Mouse (Mus musculus) spleen, embryonic (tissue): ENCODE measurements around the gene Ttyh3.

Experiments
- CTCF ChIA-PET: fragments of 350-600 bp; sonication (Branson Sonifier 250); formaldehyde crosslinking; loops from one replicate; lab custom pipeline; 2022; lab: Charles Lee

Ttyh3 gene

GRCm38 (mm10) chr5:140611021-140611583 is 37.7 kb downstream of the Ttyh3 start:
- CTCF ChIA-PET = interaction anchor here (0.7 kb wide), 1 partner anchor 49 kb away, joined by 3 read pairs; no protein-coding TSS in a partner anchor

- CTCF ChIA-PET = interaction anchor here (0.6 kb wide), 1 partner anchor 163 kb away, joined by 3 read pairs; no protein-coding TSS in a partner anchor
Observed at GRCm38 (mm10) chr5:140610273-140611011, 38.4 kb downstream of the Ttyh3 start.

GRCm38 (mm10) chr5:140609511-140610272 is 39.1 kb downstream of the Ttyh3 start:
- CTCF ChIA-PET = interaction anchor here (0.6 kb wide), 1 partner anchor 164 kb away, joined by 3 read pairs; no protein-coding TSS in a partner anchor

GRCm38 (mm10) chr5:140608634-140609015 is 40.2 kb downstream of the Ttyh3 start:
- CTCF ChIA-PET = no interaction called here

- CTCF ChIA-PET = interaction anchor here (0.6 to 1.0 kb wide), 3 partner anchors 8 to 72 kb away, joined by 3 to 4 read pairs (median 3); no protein-coding TSS in a partner anchor
Observed at GRCm38 (mm10) chr5:140607836-140608633, 40.8 kb downstream of the Ttyh3 start.

- CTCF ChIA-PET = interaction anchor here (0.6 to 1.0 kb wide), 3 partner anchors 8 to 39 kb away, joined by 3 read pairs; no protein-coding TSS in a partner anchor
Observed at GRCm38 (mm10) chr5:140607001-140607835, 41.6 kb downstream of the Ttyh3 start, which contains the start of gene Lfng. Lfng (plus strand) TSS chr5:140607320.

GRCm38 (mm10) chr5:140606386-140606785 is 42.4 kb downstream of the Ttyh3 start:
- CTCF ChIA-PET = interaction anchor here (0.9 kb wide), 1 partner anchor 11 kb away, joined by 3 read pairs; no protein-coding TSS in a partner anchor

- CTCF ChIA-PET = no interaction called here
Observed at GRCm38 (mm10) chr5:140605228-140605627, 43.6 kb downstream of the Ttyh3 start.

GRCm38 (mm10) chr5:140604386-140604785 is 44.4 kb downstream of the Ttyh3 start:
- CTCF ChIA-PET = no interaction called here

GRCm38 (mm10) chr5:140602540-140602939 is 46.3 kb downstream of the Ttyh3 start:
- CTCF ChIA-PET = no interaction called here

- CTCF ChIA-PET = no interaction called here
Observed at GRCm38 (mm10) chr5:140601712-140602111, 47.1 kb downstream of the Ttyh3 start.

GRCm38 (mm10) chr5:140599939-140600338 is 48.9 kb downstream of the Ttyh3 start:
- CTCF ChIA-PET = interaction anchor here (0.8 kb wide), 1 partner anchor 13 kb away, joined by 4 read pairs; no protein-coding TSS in a partner anchor

- CTCF ChIA-PET = interaction anchor here (1.0 kb wide), 1 partner anchor 15 kb away, joined by 4 read pairs; no protein-coding TSS in a partner anchor
Observed at GRCm38 (mm10) chr5:140597787-140598186, 51.0 kb downstream of the Ttyh3 start.

- CTCF ChIA-PET = no interaction called here
Observed at GRCm38 (mm10) chr5:140596927-140597588, 51.8 kb downstream of the Ttyh3 start.

GRCm38 (mm10) chr5:140596426-140596825 is 52.4 kb downstream of the Ttyh3 start:
- CTCF ChIA-PET = no interaction called here

- CTCF ChIA-PET = no interaction called here
Observed at GRCm38 (mm10) chr5:140594846-140595245, 54.0 kb downstream of the Ttyh3 start.

- CTCF ChIA-PET = no interaction called here
Observed at GRCm38 (mm10) chr5:140589082-140589774, 59.6 kb downstream of the Ttyh3 start.

GRCm38 (mm10) chr5:140583732-140584368 is 65.0 kb downstream of the Ttyh3 start:
- CTCF ChIA-PET = no interaction called here
